In genomic region chr13:65557636-65558035, GRCm38 (mm10) we compare ENCODE assay signal across 38 mouse cellular contexts. TPM values are rescaled to one million over a fixed set of nuclear protein-coding genes. Genes with fewer than 3 reads are reported as not detected.
"Had no signal": no experiment of that assay in that cellular context is flagged by ENCODE, and none has a peak within 500 bp of the region (broad histone marks: within the 10 kb centered on the region; RNA-seq: fewer than 3 reads in every experiment).

No protein-coding gene starts in this region.

RNA-seq across cellular contexts. Expression of gene Gm10139, which starts 45.2 kb away (rescaled TPM):
- total RNA-seq: gastrocnemius, adult 18-20 months; gastrocnemius, adult 8-10 months; gastrocnemius, postnatal 14 days; gastrocnemius, postnatal 36 days; heart, adult 2 months; heart, postnatal 14 days; heart, postnatal 36 days; hematopoietic stem cell, adult 5-6 weeks; hindbrain, postnatal 0 days; layer of hippocampus, adult 18-20 months; layer of hippocampus, adult 8-10 months; layer of hippocampus, postnatal 14 days; layer of hippocampus, postnatal 36 days; left cerebral cortex, adult 18-20 months; left cerebral cortex, adult 8-10 months; left cerebral cortex, postnatal 10 days; left cerebral cortex, postnatal 25 days; left cerebral cortex, postnatal 4 days; liver, adult 2 months had no signal
- polyA plus RNA-seq: gonadal fat pad, adult 2 months; heart, adult 2 months; heart, embryonic 11.5 days; heart, embryonic 13.5 days; heart, embryonic 15.5 days; heart, postnatal 0 days; hindbrain, embryonic 11.5 days; hindbrain, embryonic 13.5 days; hindbrain, embryonic 15.5 days; hindbrain, postnatal 0 days; intestine, embryonic 14.5 days; intestine, embryonic 16.5 days; kidney, adult 2 months; kidney, embryonic 15.5 days; kidney, postnatal 0 days; large intestine, adult 2 months; limb, embryonic 11.5 days; limb, embryonic 13.5 days; limb, embryonic 15.5 days; liver, adult 2 months; liver, embryonic 12.5 days; liver, embryonic 14.5 days had no signal
